Mouse (Mus musculus) kidney, adult 8-10 months (tissue): ENCODE data around the gene Pik3cb.

Source experiments
- DNase-seq, 2 experiments: peaks; one replicate each; pipeline ENCODE4 v3.0.0; 2022

The Pik3cb gene

DNA sequence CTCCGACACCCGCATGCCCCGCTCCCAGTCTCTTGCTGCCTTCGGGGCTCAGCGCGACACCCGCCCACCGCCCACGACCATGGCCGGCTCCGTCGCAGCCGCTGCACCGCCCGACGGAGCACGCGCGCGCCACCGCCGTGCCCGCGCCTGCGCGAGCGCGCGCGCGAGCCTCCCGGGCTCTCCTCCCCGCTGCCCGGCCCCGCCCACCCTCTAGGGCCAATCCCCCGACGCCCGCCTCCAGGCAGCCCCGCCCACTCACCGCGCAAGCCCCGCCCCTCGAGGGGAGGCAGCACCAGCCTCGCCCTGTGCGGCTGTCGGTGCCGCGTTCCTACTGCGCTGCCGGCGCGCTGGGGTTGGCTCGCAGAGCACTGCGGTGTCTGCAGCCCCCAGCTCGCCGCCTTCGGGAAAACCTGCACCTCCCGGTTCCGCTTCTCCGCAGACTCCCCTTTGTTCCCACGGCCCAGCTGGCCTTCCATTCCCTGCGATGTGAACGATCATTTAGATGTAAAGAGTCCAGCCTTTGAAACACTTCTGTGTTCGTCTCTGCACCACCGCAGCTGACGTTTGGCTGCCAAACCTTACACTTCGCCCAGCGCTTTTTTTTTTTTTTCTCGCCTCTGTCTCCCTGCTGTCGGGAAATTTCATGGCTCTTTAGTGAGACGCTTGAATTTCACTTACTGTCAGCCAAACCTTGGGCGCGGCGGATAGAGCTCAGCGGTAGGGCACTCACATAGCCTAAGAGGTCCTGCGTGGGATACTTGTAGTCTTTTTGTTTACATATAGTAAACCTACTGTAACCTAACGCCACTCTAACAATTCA is at the start of gene Pik3cb:
Gene Pik3cb, minus strand, starts transcription at position 559 of the 820 bp plus-strand sequence.
- DNase-seq = peak; percentile 94

DNA sequence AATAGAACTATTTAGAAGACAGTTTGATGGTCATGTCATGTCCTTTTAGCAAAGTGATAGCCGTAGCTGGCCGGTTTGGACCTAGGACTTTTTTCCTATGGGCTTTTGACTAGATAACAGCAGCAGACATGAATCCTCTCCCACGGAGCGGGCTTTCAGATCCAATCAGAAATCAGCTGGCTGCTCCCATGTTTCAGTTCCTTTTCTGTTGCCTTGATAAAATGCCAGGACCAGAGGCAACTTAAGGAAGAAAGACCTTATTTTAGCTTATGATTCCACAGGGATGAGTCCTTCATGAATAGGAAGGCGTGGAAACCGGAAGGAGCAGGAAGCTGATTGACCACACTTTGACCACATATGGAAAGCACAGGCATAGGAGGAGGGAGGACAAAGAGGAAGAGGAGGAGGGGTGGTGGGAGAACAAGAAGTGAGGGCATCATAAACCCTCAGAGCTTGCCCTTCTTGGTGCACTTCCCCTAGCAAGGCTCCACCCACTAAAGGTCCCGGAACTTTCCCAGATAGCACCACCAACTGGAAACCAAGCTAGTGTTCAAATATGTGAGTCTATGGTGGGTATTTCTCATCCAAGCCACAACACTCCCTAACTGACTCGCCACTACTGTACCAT is 42.7 kb upstream of the Pik3cb start:
- no peak for DNase-seq

DNA sequence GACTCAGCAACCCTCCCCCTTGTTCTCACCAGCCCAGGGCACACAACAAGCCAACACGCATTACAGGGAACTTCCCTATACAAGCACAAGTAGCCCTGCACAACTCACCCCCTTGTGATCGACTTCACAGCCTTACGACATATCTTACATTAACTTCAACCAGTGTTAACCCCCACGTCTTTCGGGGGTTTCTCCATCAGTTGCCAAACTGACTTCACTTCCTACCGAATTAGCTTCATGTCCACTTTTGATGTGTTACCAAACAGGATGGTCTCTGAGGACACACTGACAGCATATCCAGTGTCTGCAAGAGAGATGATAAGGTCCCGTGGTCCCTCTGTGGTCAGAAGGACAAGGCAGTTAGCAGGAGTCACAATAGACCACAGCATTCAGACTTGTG is 41.7 kb upstream of the Pik3cb start:
- no peak for DNase-seq

DNA sequence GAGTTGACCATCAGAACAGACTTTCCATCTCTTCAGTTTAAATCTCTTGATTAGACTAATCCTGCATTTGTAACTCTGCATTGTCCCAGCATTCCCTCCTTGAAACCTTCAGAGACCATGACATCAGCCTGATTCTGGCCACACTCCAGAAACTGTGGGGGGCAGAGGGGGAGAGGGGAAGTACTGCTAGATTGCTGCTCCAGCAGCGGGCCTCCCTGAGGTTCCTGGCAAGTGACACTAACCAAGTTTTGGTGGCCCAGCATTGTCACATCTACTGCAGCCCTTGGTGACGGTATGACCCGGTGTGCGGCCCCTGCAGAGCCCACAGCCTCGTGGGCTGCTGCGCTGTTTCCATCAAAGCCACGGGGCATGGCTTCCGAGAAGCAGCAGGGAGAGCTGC is 39.9 kb upstream of the Pik3cb start:
- no peak for DNase-seq

DNA sequence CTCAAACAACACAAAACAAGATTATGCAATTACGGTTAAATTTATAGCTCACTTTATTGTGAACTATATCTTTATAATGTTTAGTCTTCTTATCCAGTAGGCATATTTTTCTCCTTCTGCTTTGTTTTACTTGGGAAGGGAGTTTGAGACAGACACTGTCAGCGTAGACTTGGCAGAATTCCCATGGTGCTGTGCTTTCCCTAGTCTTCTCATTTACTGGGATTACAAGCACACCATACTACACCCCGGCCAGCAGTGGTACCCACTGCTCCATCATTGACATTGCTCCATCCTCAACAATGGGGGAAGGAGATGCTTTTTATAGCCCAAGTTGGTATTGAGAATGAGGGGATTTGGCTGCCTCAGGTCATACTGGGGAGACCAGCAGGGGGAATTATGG is 38.3 kb upstream of the Pik3cb start:
- no peak for DNase-seq

DNA sequence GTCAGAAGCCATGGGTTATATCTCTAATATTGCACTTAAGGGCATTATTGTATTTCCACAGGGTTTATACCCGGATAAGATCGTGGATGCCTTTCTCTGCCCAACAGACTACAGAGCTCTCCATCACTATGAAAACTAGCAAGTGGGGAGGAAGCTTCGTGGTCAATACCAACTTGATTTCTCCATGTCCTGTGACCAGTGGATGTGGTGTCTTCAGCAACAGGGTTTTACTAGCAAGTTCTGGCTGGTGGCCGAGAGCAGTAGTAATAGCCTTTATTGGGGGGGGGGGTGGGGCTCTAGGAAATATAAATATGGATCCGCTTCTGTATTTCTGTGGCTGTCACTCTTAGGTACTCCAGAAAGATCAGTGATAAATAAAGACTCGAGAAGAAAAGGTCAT is 35.4 kb upstream of the Pik3cb start:
- no peak for DNase-seq

DNA sequence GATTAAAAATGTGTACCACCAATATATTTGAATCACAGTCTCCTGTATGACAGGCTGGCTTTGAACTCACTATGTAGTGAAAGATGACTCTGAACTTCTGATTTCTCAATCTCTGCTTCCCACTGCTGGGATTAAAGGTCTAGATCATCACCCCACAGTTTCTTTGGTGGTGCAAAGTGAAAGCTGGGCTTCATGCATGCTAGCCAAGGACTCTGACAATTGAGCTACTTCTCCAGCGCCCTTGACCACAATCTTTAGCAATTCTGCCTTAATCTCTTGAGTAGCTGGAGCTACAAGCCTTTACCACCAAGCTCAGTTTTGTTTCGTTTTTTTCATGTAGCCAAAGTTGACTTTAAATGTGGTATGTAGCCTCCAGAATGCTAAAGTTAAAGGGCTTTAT is 32.4 kb upstream of the Pik3cb start:
- no peak for DNase-seq

DNA sequence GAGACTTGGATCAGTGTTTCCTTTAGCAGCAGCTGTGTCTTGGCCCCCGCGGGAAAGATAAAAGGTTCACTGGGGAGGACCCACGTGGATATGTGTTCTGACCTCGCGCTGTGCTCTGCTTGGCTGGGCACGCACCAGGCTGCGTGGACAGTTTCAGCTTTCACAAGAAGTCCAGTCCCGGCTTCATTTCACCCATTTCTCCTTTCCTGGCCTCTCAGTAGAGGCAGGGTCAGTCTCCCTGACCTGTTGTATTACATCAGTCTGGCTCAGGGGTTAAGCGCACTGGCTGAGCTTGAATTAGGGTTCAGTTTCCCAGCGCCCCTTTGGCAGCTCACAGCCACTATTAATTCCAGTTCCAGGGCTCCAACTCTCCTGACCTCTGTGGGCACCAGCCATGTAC is 30.8 kb upstream of the Pik3cb start:
- no peak for DNase-seq

DNA sequence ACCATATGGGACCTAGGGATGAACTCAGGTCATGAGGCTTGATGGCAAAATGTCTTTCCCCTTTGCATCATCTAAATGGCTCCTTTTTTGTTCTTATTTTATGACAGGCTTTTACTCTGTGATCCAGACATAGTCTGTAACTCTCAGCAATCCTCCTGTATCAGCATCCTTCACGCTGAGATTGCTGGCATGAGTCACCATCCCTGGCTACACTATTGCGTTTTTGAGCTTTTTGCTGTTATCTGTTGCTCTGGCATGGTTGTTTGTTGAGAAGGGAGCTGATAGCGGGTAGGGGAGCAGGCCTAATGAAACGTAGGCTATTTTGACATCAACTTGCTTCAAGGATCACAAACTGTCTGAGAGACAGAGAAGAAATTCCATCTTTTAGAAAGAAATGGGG is 28.6 kb upstream of the Pik3cb start:
- DNase-seq = no peak

DNA sequence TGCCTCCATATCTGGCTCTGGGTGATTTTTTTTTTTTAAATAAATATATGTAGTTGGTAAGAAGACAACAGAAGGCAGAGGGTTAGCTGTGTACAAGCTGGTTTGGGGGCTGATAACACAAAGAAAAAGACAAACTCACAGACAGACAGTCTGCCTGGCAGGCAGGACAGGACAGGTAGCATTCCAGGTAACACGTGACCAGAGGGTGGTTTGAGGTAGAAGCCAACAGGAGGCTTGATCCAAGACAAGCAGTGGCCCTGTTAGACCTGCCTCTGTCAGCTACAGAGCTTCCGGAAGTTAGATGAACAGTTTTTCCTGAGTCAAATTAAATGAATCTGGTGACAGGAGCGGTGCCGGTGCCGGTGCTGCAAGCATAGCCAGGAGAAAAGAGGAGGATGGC is 26.5 kb upstream of the Pik3cb start:
- DNase-seq = peak in 1 of 2 experiments; percentile 7

DNA sequence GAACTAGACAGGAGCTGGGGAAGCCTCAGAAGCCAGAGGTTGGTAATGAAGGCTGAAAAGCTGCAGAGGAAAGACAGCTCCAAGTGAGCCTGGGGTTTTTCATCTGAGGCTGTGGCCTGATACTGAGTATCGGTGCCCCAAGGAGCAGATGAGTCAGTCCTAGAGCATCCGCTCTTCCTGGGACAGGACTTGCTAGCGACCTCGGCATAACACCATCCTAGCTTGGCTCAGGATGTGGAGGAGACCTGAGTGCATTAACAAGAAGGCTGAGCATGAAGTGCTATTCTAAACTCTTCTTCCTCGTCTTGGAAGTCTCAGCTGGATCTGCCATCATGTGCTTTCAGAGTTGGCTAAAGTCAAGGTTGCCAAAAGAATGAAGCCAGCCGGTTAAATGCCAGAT is 25.5 kb upstream of the Pik3cb start:
- DNase-seq = no peak

DNA sequence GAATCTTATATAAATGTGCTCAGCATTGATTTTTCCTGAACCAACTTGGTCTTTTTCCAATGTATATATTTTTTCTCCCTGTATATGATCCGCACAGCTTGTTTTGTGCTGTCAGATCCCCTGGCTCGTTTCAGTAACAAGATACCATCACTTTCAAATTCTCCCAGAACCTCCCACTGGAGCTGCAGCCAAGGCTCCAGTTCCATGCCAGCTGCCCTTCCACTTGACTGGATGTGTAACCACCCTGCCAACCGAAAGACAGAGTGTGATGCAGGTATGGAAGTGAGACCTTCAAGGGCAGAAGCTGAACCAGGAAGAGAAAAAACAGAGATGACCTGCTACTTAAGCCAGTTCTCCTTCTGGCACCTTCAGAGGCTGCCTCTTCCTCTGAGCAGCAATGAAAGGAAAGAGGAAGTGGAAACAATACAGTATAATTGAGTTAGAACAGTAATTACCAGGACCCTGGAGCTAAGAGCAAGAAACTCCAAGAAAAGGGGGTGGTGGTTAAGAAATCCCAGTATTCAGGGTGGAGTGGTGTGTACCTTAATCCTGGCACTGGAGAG is 24.3 kb upstream of the Pik3cb start:
- DNase-seq = peak in 1 of 2 experiments; percentile 8

DNA sequence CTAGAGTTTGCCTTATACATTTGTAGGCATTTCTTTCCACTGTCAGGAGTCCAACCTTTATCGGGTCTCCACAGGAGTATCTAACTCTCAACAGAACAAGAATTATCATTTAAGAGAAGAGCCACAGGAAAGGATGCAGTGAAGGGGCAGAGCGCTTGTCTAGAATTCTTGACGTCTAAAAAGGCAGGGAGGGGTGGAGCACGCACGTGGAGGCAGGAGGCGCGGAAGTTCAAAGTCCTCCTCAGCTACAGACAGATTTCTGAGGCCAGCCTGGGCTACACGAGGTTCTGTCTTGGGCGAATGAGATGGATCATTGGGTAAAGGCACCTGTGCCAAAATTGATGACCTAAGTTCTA is 23.7 kb upstream of the Pik3cb start:
- no peak for DNase-seq

DNA sequence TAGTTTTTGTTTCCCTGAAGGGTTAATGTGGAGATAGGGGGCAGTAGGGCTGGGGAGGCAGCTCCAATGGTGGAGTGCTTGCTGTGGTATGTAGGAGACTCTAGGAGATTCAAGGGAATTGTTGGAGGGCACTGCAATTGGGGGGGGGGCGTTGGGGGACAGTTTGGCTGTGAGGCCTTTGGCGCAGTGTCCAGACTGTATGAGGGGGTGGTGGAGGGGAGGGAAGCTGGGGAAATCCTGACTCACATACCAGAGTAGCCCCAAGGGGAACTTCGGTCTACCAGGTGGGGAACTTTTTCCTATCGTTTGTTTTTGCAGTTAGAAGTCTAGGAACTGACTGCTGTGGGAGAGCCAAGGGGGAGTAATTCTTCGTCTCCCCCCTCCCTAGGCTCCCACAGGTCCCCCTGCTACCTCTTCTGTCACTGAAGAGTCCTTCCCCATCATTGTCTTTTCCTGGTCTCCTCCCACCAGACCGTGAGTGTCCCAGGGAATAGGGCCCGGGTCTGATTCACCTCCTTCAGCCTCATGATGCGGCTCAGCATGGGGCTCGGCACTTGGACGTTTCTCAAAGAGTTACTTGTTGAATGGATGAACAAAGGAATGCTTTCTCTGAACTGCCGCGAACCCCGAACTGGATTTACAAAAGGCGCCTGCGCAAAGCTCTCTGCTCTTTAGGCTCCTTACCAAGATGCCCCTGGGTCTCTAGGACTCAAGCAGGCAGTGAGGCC is 23.2 kb upstream of the Pik3cb start:
- DNase-seq = no peak

DNA sequence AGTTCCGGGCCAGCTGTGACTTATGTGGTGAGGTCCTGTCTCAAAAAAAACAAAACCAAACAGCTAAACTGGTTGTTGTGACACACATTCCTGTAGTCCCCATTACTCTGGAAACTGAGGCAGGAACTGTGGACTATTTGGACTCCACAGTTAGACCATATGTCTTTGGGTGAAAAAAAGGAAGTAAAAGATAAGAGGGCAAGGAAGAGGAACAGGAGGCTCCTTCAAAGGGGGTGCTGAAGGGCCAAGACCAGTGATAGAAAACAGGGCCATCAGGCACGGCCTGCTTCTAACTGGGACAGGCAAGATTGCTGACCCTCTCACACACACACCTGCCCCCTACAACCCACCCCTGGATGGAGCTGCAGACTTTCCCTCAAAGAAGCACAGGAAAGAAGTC is 22.4 kb upstream of the Pik3cb start:
- DNase-seq = no peak

DNA sequence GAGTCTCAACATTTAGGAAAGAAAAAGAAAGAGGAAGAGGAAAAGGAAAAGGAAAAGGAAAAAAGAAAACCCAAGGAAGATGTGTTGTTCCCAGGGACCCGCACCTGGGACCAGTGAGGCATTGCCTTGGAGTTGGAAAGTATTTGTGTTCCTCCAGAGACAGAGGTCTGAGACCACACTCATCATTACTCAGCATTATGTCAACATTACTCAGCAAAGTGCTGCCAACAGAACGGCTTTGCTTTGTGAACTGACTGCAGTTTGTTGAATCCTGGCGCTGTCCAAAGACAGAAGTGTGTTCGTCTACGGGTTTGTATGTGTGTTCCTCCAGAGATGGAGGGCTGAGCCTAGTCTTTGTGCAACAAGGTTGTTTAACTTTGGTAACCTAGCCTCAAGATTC is 20.4 kb upstream of the Pik3cb start:
- DNase-seq = no peak

DNA sequence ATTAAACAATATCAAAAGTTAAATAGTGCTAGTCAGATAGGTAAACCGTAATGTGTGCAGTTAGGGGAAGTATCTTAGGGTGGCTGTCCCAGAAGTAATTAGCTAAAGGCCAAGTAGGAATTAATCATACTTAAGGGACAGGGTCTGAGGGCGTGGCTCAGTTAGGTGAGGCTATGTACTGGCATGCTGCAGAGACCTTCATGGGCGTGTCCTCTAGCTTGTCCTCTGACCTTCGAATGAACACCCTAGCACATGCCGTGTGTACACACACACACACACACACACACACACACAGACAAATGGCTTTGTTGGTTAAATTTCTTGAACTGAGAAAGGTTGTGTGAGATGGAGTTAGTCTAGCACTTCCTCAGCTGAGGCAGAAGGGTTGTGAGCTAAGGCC is 19.5 kb upstream of the Pik3cb start:
- no peak for DNase-seq

DNA sequence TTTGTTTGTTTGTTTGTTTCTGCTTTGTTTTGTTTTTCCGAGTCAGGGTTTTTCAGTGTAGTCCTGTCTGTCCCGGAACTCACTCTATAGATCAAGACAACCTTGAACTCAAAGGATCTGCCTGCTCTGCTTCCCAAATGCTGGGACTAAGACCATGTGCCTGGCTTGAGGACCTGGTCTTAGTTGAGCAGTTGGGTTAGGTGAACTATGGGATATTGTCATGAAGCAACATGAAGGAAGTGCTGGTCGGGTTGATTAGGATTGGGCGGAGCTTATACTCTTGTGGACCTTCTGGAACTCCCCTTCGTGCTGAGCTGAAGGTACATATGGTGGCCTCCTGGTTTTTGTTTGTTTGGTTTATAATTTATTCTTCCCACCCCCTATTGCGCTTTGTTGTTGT is 18.3 kb upstream of the Pik3cb start:
- DNase-seq = no peak

DNA sequence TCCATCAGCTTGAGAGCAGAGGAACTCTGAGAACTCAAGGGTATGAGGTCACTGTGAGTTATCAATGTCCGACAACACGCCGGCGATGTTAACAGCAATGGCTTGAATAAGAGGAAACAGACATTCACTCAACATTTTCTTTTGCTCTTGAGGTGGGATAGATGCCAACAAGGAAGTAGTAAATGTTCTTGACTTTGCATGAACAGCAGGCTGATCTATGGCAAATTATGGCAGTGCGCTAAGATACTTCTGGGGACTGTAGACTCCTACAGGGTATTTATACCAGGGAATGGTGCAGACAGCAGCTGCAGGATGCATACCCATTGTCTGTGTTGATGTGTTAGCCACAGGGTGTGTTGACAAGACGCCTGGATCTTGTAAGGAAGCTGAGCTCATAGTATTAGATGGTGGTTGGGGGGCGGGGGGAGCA is 17.8 kb upstream of the Pik3cb start:
- DNase-seq = no peak

DNA sequence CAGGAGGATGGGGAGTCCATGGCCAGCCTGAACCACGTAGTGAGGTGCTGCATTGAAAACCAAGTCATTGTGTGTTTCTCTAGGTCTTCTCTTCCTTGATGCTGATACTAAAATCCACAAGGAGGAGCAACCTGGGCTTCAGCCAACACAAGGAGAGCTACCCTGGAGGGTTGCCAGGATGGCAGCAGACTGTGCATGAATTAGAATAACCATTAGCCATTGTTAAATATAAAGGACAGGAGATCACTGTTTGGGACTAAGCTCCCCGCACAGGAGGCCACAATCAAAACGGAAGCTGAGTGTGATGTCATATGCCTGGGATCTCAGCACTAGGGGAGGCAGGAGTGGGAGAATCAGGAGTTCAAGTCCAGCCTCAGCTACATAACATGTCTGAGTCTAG is 13.2 kb upstream of the Pik3cb start:
- DNase-seq = peak; percentile 21 to 66

DNA sequence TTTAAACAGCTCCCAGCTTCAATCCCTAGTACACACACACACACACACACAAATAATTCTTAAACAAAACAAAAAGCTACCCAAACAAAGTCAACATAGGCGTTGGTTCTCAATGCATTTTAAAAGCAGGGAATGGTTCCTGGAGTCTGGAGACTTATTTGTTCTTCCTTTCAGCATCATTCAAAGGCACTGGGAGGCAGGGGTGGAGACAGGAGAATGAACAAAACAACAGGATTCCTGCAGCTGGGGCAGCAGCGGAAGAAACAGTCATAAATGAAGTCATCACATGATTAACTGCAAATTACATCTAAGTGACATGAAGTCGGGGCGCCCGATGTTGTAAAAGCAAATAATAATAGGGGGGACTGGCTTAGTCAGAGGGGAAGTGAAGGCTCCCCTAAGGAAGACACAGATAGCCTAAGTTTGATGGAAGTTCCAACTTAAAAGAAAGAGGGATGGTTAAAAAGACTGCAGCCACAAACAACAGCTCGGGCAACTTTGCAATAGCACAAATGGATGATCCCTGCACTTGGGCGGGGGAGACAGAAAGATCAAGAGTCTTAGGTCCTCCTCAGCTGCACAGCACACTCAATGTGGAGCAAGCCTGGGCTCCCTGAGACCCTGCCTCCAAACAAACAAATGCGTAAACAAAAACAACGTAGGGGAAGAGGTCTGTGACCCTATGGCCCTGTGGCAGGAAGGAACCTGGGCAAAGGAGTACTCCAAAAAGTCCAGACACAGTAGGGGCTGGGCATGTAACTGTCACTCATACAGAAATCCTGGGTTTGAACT is 12.5 kb upstream of the Pik3cb start:
- no peak for DNase-seq

DNA sequence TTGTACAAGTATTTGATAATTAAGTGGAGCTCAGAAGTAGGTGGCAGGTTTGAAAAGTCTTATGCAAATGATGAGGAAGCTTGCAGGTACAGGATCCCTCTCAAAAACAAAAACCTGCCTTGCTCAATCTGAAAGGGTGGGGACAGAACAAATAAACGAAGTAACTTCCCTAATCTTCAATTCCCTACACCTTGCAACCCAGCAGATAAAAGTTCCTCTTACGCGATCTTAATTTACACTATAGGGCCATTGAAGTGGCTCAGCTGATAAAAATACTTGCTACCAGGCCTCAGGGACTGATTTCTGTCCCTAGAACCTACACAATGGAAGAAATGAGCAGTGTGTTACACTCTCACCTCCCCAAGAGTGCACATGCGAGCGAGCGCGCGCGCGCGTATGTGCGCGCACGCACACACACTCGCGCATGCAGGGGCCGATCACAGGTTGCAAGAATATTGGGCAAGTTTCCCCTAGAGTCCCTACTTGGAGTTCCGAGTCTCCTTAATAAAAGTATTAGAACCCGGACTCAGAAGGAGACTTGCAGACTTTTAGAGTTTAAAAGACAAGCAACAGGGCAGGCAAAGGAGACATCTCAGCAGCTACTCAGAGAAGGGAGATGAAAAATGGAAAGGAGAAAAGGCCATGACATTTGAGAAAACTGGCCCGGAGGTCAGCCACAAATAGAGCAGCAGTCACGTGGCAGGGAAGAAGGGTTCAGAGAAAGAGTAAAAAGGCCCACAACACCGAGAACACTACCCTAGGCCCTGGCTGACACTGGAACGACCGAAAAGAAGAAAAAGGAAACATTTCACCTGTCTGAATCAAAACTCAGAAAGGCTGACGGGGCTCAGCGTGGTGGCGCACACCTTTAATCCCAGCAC is 6.7 kb upstream of the Pik3cb start:
- no peak for DNase-seq
